Mouse (Mus musculus) stomach, postnatal 0 days (tissue): ENCODE data around the gene Fam8a1.

Source experiments
- CTCF ChIP-seq: IDR thresholded peaks from 2 replicates; pipeline ENCODE4 v1.5.1; 2016; ENCODE audit warnings: antibody characterized with exemption, low read depth, mild to moderate bottlenecking, moderate library complexity
- EP300 ChIP-seq: optimal IDR thresholded peaks from 2 replicates; pipeline ENCODE3; 2016; ENCODE audit warnings: antibody characterized with exemption

DNA sequence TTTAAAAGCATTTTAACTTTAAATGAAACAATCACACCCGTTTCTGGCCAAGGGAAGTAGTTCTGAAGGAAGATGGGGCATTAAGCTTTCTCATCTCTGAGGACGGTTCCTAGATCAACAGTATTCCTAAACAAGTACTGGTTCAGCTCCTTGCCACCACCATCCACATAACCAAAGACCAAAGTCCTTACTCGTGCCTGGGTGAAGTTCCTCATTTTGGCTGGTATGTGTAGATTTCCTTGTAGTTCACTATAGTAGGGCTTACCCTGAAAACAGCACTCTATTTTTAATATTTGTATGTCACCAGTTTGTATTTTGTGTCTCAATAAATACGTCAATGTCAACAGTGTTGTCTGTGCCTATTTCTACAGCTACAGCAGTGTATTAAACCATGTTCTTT lies 8.4 kb downstream of the Fam8a1 start:
- no peak for TF ChIP-seq EP300
- no peak for TF ChIP-seq CTCF
